Mouse (Mus musculus): Measurements from ENCODE around the gene Fastkd5. TPM values are rescaled to one million over a fixed set of nuclear protein-coding genes. Genes with fewer than 3 reads are reported as not detected.
"Not testable (repeated sequence)": the region's sequence is repeated elsewhere in the genome, so short reads cannot be mapped to it uniquely, and the experiment has no call there.

The Fastkd5 gene
- polyA plus RNA-seq, 1 experiment from 2014 or later: 11.2 TPM

DNA sequence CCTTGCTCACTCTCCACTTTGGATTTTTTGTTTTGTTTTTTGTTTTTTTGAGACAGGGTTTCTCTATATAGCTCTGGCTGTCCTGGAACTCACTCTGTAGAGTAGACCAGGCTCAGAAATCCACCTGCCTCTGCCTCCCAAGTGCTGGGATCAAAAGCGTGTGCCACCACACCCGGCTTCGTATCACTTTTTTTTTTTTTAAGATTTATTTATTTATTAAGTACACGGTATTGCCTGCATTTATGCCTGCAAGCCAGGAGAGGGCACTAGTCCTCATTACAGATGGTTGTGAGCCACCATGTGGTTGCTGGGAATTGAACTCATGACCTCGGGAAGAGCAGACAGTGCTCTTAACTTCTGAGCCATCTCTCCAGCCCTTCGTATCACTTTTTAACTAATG is 19.2 kb upstream of the Fastkd5 start:
- not testable (repeated sequence) for H3K4me2 ChIP-seq; ATAC-seq (replicated peaks); H3K9me3 ChIP-seq; H3K4me3 ChIP-seq; H3K9ac ChIP-seq; H3K27me3 ChIP-seq (replicated peaks); H3K4me1 ChIP-seq; H3K27ac ChIP-seq
- 81% methylated on average over 6 of the region's 6 CpGs for WGBS
- peaks cover 16% of the 10 kb centered on the region; the same call in 1 of the 2 replicates for H3K36me3 ChIP-seq (replicated peaks)

- Histone ChIP-seq H3K4me2 (no peak overlapping the region), H3K27ac (no peak overlapping the region), H3K9ac (no peak overlapping the region), H3K9me3 (no peaks in the 10 kb centered on the region), H3K27me3 (replicated peaks) (no peaks in the 10 kb centered on the region), H3K4me1 (peaks cover 16% of the 10 kb centered on the region), H3K36me3 (replicated peaks) (no peaks in the 10 kb centered on the region), H3K4me3 (no peak overlapping the region)
- no peak for ATAC-seq (replicated peaks)
- 87% methylated on average over 4 of the region's 4 CpGs for WGBS
These were observed 15.4 kb upstream of the Fastkd5 start for GRCm38 (mm10) chr2:130645198-130645597.

DNA sequence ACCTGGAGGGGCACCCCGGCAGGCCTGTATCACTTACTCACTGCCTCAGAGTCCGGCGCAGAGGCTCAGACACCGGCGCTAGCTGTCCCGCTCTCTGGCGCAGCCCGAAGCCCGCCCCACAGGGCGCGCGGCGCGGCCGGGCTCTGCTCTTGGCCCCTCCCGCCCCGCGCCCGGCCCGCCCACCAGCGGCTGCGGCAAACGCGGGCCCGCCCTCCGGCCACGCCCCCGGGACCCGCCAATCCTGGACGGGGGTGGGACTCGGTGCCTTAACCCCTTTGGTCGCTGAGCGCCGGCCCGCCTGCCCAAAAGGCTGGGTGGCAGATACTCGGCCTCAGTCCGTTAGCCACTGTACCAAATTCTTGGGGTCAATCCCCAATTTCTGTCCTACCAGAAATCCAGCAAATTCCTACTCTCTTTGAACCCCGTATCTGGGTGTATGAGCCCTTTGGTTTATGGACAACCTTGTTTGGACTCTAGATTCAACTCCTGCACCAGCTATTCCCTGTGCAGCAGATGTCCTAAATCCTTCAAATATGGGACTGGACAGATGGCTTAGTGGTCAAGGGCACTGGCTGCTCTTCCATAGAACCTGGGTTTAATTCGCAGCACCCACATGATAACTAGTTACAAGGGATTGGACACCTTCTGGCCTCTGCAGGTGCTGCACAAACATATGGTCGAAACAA is 13.0 kb upstream of the Fastkd5 start, which contains the start of gene Lzts3:
Gene Lzts3 (minus strand): TSS at position 120 of the 686 bp plus-strand sequence.
- no peaks in the 10 kb centered on the region for H3K9me3 ChIP-seq
- peaks cover 16% of the 10 kb centered on the region for H3K4me1 ChIP-seq
- peak within 1 kb of the TSS; percentile 77 for H3K4me2 ChIP-seq
- H3K36me3 ChIP-seq (replicated peaks): no peaks in the 10 kb centered on the region
- peaks cover 8% of the 10 kb centered on the region; the same call in 1 of the 2 replicates for H3K27me3 ChIP-seq (replicated peaks)
- H3K27ac ChIP-seq: peak within 1 kb of the TSS; percentile 79
- H3K9ac ChIP-seq: peak within 1 kb of the TSS; percentile 76
- ATAC-seq (replicated peaks): peak; percentile 95
- 3% methylated on average over 39 of the region's 40 CpGs for WGBS
- peak within 1 kb of the TSS; percentile 81 for H3K4me3 ChIP-seq

GRCm38 (mm10) chr2:130642197-130642660 is 12.4 kb upstream of the Fastkd5 start:
- Histone ChIP-seq H3K27me3 (replicated peaks) (peaks cover 14% of the 10 kb centered on the region), H3K9ac (peak overlapping the region; percentile 76), H3K4me2 (peak overlapping the region; percentile 77), H3K9me3 (no peaks in the 10 kb centered on the region), H3K4me3 (peak overlapping the region; percentile 81), H3K36me3 (replicated peaks) (no peaks in the 10 kb centered on the region), H3K4me1 (peaks cover 16% of the 10 kb centered on the region), H3K27ac (peak overlapping the region; percentile 79)
- under 1% methylated on average over 16 of the region's 27 CpGs for WGBS
- ATAC-seq (replicated peaks): peak; percentile 89

DNA sequence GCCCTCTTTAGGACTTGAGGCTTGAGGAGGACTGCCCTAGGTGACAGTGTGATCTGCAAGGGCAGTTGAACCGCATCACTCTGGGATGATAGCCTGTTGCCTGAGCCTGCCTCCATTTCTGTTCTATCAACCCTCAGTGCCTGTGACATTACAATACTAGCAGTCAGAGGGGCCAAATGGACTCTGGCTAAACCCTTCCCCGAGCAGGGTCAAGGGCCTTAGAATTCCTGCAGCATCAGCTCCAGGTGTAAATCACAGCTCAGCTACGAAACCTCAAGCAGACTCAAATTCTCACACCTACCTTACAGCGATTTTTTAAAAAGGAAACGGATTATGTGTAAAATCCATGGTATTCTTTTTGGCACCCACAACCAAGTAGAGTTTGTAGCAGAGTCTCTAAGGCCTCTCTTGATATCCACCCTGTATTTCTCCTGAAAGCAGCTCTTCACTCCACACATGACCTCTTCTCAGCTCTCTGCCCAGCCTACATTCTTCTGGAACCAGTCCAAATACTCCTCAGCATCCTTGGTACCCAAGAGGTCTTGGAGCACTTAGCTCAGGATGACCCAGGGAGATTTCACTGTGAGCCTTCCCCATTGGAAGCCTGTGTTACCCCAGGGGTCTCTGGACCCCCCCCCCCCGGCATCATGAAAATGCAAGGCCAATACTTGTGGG is 11.7 kb upstream of the Fastkd5 start:
- no peak for ATAC-seq (replicated peaks)
- H3K27me3 ChIP-seq (replicated peaks): peaks cover 22% of the 10 kb centered on the region
- H3K9ac ChIP-seq: peak overlapping the region; percentile 76
- 77% methylated on average over 6 of the region's 6 CpGs for WGBS
- peak overlapping the region; percentile 77 for H3K4me2 ChIP-seq
- no peaks in the 10 kb centered on the region for H3K9me3 ChIP-seq
- H3K4me1 ChIP-seq: peaks cover 16% of the 10 kb centered on the region
- H3K36me3 ChIP-seq (replicated peaks): no peaks in the 10 kb centered on the region
- no peak overlapping the region for H3K27ac ChIP-seq
- H3K4me3 ChIP-seq: peak overlapping the region; percentile 81

- WGBS: 84% methylated on average over 6 of the region's 6 CpGs
- Histone ChIP-seq H3K27me3 (replicated peaks) (peaks cover 44% of the 10 kb centered on the region), H3K4me2 (no peak overlapping the region), H3K4me3 (no peak overlapping the region), H3K27ac (no peak overlapping the region), H3K9me3 (no peaks in the 10 kb centered on the region), H3K4me1 (peaks cover 33% of the 10 kb centered on the region), H3K9ac (no peak overlapping the region), H3K36me3 (replicated peaks) (no peaks in the 10 kb centered on the region)
- no peak for ATAC-seq (replicated peaks)
These were observed 9.4 kb upstream of the Fastkd5 start for GRCm38 (mm10) chr2:130639276-130639675.

DNA sequence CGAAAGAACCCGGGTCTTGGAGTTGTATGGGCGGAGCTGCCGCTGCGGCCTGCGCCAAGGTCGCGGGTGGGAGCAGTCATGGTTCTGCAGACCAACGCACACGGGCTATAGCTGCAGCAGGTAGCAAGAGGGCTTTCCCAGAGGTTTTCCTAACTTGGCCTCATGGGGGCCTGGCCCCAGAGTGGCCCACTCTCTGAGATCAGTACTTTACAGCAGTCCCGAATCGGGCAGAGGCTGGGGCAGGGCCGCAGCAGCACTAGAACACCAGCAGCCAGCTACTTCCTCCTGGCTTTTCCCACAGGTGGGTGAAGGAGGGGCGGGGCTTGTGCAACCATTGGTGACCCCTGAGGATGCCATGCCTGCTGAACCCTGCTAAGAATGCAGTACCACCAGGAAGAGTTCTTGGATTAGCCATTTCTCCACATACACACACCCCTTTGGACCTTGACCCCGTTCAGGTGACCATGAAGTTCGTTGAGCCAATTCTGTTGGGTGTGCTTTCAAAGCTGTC is 8.3 kb upstream of the Fastkd5 start:
- WGBS: 37% methylated on average over 16 of the region's 16 CpGs
- ATAC-seq (replicated peaks): no peak
- no peaks in the 10 kb centered on the region for H3K9me3 ChIP-seq
- H3K4me1 ChIP-seq: peaks cover 35% of the 10 kb centered on the region
- no peaks in the 10 kb centered on the region for H3K36me3 ChIP-seq (replicated peaks)
- H3K4me2 ChIP-seq: no peak overlapping the region
- no peak overlapping the region for H3K9ac ChIP-seq
- H3K27ac ChIP-seq: no peak overlapping the region
- H3K27me3 ChIP-seq (replicated peaks): peaks cover 52% of the 10 kb centered on the region
- no peak overlapping the region for H3K4me3 ChIP-seq

- H3K9ac ChIP-seq: no peak overlapping the region
- no peak overlapping the region for H3K27ac ChIP-seq
- peaks cover 52% of the 10 kb centered on the region for H3K27me3 ChIP-seq (replicated peaks)
- no peak for ATAC-seq (replicated peaks)
- no peaks in the 10 kb centered on the region for H3K9me3 ChIP-seq
- H3K4me1 ChIP-seq: peaks cover 20% of the 10 kb centered on the region
- no peaks in the 10 kb centered on the region for H3K36me3 ChIP-seq (replicated peaks)
- H3K4me2 ChIP-seq: no peak overlapping the region
- WGBS: 17% methylated on average over 21 of the region's 21 CpGs
- H3K4me3 ChIP-seq: no peak overlapping the region
These were observed 6.0 kb upstream of the Fastkd5 start for GRCm38 (mm10) chr2:130635847-130636246.

DNA sequence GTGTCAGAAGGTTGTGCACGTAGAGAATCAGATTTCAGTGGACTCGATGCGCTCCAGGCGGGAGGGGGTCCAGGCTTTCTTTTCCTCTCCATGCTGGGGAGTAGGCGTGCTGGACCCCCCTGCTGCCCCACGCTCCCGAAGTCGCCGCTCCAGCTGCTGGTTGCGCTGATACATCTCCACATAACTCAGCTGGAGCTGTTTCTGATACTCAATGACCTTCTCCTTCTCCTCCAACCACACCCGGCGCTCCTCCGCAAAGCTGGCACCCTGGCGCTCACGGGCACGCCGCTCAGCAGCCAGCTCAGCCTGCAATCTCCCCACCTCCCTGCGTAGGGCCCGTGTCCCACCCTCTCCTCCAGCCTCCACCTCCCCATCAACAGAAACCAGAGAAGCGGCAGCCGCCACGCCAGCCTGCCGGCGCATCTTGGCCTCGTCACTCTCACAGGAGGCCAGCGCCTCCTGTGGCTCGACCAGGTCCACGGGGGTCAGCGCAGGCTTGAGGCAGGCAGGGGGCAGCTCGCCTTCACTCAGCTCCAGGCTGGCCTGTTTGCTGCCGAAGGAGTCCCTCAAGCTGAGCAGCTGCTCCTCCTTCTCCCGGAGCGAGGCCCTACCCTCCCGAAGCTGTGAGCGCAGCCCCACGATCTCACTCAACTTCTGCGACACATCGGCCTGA is 5.0 kb upstream of the Fastkd5 start:
- Histone ChIP-seq H3K9me3 (no peaks in the 10 kb centered on the region), H3K27me3 (replicated peaks) (peaks cover 52% of the 10 kb centered on the region)
- ATAC-seq (replicated peaks): no peak; the same call in 1 of the 2 replicates

GRCm38 (mm10) chr2:130634006-130634738 is 4.3 kb upstream of the Fastkd5 start:
- H3K9me3 ChIP-seq: no peaks in the 10 kb centered on the region
- H3K27ac ChIP-seq: no peak overlapping the region
- ATAC-seq (replicated peaks): no peak; the same call in 1 of the 2 replicates
- H3K4me2 ChIP-seq: peak overlapping the region; percentile 46; the same call in 1 of the 2 replicates
- peaks cover 52% of the 10 kb centered on the region for H3K27me3 ChIP-seq (replicated peaks)
- H3K4me3 ChIP-seq: no peak overlapping the region
- H3K4me1 ChIP-seq: peaks cover 25% of the 10 kb centered on the region
- WGBS: 11% methylated on average over 14 of the region's 14 CpGs
- H3K36me3 ChIP-seq (replicated peaks): no peaks in the 10 kb centered on the region
- H3K9ac ChIP-seq: no peak overlapping the region

More for the DNA sequence above, 5.0 kb upstream of the Fastkd5 start:
- Histone ChIP-seq H3K4me1 (peaks cover 23% of the 10 kb centered on the region), H3K27ac (no peak overlapping the region), H3K36me3 (replicated peaks) (no peaks in the 10 kb centered on the region), H3K4me2 (peak overlapping the region; percentile 46), H3K4me3 (peak overlapping the region; percentile 15; the same call in 1 of the 2 replicates), H3K9ac (no peak overlapping the region)
- whole genome bisulfite sequencing: 7% methylated on average over 38 of the region's 38 CpGs

GRCm38 (mm10) chr2:130632887-130633675 is 3.3 kb upstream of the Fastkd5 start:
- WGBS: 45% methylated on average over 5 of the region's 5 CpGs
- Histone ChIP-seq H3K9me3 (no peaks in the 10 kb centered on the region), H3K4me1 (peaks cover 36% of the 10 kb centered on the region), H3K36me3 (replicated peaks) (no peaks in the 10 kb centered on the region), H3K9ac (no peak overlapping the region), H3K4me3 (no peak overlapping the region), H3K27ac (no peak overlapping the region), H3K27me3 (replicated peaks) (peaks cover 46% of the 10 kb centered on the region), H3K4me2 (no peak overlapping the region)
- no peak for ATAC-seq (replicated peaks)
